Mouse (Mus musculus): ENCODE data around the gene Gipc2. TPM values are rescaled to one million over a fixed set of nuclear protein-coding genes. Genes with fewer than 3 reads are reported as not detected.

Gene Gipc2
- total RNA-seq, 2 experiments from 2014 or later: 1.0 to 1.9 TPM

GRCm38 (mm10) chr3:152190679-152191477, 24.8 kb upstream of the Gipc2 start:
- DNase-seq (ENCODE audit: extremely low spot score in 1 of 2, low spot score in 1 of 2): no peak

DNA sequence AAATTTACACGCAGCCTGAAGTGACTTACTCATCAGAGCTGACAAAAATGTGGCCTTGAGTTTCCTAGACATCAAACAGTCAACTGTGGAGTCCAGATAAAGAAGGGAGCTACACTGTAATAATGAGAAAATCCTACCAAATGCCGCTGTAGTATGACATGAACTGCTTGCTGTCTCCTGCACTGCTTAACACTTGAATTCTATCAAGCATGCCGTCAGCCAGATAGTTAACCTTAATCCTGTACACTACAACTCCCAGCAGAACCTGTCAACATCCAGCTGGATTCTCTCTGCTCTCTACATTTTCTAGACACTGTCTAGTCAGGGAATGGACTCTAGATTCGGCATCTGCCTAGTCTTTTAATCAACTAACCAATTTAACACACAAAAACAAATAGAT, 23.3 kb upstream of the Gipc2 start:
- DNase-seq (ENCODE audit: extremely low spot score in 1 of 2, low spot score in 1 of 2): no peak

DNA sequence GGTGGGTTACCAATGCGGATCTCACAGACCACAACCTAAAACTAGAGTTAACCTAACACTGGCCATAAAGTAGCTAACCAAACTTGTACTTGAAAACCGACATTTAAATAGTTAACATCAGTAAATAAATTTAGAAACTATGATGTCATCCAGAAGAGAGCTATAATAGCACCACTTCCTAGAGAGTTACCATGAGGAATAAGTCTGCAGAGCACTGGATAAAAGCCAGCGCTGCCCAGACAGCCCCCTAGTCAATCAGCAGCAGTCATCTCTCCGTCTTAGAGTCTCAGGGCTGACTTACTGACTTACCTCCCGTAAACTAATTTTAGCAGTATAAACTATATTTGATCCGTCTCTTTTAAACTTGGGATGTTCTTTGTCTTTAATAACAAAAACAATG, 20.1 kb upstream of the Gipc2 start:
- DNase-seq (ENCODE audit: extremely low spot score in 1 of 2, low spot score in 1 of 2): no peak

DNA sequence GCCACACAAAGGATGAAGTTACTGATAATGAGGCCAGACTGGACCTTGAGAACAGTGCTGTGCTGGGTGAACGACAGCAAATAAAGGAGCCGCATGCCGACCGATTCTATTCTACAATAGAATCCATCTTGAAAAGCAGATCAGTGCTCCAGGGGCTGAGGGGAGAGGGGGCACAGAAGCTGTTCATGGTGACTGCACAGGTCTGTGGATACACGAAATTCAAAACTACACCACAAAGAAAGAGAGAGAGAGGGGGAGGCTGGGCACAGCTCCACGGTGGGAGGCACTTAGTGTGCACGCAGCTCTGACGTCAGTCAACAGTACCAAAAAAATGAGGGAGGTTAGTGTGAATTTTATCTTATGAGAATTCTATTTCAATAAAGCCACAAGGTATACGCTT, 17.5 kb upstream of the Gipc2 start:
- DNase-seq (ENCODE audit: extremely low spot score in 1 of 2, low spot score in 1 of 2): no peak

DNA sequence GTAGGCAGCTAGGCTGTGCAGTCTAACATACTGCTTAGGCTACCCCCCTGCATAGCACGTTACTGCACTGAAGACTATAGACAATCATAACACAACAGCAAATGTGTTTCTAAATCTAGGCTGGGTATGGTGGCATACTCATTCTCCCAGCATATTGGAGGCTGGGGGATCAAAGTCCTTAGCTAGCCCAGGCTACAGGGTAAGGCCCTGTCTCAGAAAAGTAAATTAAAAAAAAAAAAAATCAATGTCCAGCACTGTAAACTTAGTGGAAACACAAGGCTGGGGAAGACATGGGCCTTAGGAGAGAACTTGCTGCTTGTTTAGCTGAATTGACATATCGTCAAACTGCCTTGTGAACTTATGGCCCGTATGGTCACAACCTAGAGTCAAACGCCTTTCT, 14.6 kb upstream of the Gipc2 start:
- DNase-seq (ENCODE audit: extremely low spot score in 1 of 2, low spot score in 1 of 2): no peak

DNA sequence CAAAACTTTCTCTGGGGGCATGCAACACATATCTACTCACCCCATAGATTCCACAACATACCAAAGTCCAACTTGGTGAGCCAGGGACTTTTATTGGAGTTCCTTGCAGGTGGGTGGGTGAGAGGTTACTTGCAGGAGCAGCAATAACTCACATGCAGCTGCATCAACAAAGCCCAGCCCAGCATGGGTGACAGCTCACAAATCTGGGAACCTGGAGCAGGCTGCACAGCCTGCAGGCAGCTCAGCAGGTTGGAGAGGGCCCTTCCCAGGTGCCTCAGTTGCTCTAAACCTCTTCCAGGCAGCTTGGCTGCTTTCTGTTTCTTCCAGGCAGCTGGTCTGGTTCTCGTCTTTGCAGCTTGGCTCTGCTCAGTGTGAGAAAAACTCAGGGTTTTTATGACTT, 13.3 kb upstream of the Gipc2 start:
- DNase-seq (ENCODE audit: extremely low spot score in 1 of 2, low spot score in 1 of 2): no peak

DNA sequence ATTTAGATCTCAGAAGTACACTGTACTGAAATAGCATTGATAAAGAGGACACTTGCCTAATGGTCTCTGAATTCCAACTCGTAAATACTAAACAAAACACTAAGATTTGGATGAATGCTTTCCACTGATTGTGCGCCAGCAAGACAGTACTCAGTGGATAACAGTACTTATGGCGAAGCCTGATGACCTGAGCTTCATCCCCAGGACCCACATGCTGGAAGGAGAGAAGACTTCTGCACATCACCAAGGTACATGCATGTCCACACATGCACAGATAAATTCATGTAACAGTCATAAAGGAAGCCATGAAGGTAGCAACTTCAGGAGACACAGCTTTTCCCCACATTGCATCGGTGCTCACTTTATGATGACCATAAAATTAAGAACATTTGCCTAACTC, 12.8 kb upstream of the Gipc2 start:
- no peak for DNase-seq (ENCODE audit: extremely low spot score in 1 of 2, low spot score in 1 of 2)

DNA sequence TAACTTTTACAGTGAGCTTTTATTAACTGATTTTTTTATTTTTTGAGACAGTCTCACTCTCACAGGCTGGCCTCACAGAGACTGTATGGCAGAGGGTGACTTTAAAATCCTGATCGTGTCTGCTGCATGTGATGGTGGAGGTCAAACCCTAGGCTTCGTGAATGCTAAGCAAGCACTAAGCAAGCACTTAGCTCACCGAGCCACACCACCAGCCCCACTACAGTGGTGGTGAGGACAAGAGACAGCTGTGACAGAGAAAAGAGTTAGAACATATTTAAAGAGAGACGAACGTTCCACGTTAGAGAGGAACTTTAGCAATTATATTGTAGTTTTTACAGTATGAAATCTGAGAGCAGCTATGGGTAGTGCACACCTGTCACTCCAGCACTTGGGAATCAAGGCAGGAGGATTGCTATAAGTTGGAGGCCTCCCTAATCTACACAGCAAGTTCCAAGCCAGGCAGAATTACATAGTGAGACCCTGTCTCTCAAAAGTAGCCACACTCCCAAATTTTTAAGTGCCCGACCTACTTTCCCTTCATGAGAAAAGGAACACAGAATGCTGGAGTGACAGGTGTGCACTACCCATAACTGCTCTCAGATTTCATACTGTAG, 6.4 kb upstream of the Gipc2 start:
- no peak for DNase-seq (ENCODE audit: extremely low spot score in 1 of 2, low spot score in 1 of 2)

- DNase-seq (ENCODE audit: extremely low spot score in 1 of 2, low spot score in 1 of 2): no peak
Measured at GRCm38 (mm10) chr3:152171862-152172261, 5.8 kb upstream of the Gipc2 start.

GRCm38 (mm10) chr3:152171236-152171635, 5.2 kb upstream of the Gipc2 start:
- no peak for DNase-seq (ENCODE audit: extremely low spot score in 1 of 2, low spot score in 1 of 2)

DNA sequence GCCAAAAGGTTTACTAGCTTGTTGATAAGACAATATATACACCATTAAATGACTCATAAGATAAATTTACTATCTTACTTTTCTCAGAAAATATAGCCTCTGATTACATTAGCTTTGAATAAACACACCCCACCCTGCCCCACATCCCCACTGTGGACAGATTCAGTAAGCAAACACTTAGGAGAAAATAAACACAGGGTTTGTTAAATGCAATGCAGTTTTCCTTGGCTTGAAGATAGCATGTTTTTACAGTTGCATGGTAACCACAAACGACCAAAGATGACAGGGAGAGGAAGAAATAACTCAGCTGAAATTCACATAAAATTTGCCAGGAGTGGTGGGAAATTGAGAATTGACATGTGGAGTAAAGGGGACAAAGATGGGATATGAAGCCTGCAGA, 4.4 kb upstream of the Gipc2 start:
- no peak for DNase-seq (ENCODE audit: extremely low spot score in 1 of 2, low spot score in 1 of 2)

GRCm38 (mm10) chr3:152168007-152168406, 2.0 kb upstream of the Gipc2 start:
- DNase-seq (ENCODE audit: extremely low spot score in 1 of 2, low spot score in 1 of 2): no peak

- no peak for DNase-seq (ENCODE audit: extremely low spot score in 1 of 2, low spot score in 1 of 2)
Measured at GRCm38 (mm10) chr3:152166699-152167451, 845 bp upstream of the Gipc2 start.

DNA sequence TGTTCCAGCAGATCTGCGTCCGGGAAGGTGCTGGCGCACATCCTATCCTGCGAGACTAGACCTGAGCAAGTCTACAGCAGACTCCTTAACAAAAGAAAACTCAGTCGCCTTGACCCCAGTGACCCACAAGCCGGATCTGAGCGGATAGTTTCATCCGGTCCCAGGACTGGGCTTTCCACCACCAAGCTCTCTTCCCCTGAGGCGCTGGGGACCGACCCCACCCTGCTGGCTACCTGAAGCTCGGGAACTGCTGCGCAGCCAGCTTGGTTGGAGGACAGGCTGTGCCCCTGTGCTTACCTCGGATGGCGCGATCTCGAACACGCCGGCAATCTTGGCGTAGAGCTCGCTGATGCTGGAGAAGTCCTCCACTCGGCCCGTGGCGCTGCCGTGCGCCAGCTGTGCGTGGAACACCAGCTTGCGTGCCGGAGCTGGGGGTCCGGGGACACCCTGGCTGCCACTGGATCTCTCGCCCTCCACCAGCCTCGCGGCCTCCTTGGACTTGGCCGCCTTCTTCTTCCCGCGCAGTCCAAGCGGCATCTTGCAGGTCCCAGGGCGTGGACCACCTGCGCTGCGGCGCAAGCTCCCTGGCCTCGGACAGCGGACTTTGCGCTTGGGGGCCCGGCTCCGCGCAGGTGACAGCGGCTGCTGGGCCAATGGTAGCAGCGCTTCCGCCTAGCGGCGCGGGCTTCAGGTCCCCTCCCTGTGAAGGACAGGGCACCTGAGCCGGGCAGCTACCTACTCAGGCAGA, 505 bp downstream of the Gipc2 start:
- DNase-seq (ENCODE audit: extremely low spot score in 1 of 2, low spot score in 1 of 2): no peak

DNA sequence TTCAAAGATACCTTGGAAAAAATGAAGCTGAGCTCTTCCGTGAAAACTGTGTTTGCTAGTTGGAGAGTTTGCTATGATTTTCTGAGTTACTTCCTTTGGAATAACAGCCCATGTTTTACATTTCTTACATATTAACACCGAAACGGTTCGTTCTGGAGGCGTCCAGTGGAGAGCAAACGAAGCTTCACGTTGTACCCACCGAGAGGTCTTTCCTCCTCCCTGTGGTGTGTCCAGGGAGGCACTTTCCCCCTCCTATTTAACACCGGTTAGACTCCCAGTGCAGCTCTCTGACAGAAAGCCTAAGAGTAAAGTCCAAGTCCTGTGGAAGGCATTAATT, 1.0 kb downstream of the Gipc2 start:
- DNase-seq (ENCODE audit: extremely low spot score in 1 of 2, low spot score in 1 of 2): no peak

- no peak for DNase-seq (ENCODE audit: extremely low spot score in 1 of 2, low spot score in 1 of 2)
Measured at GRCm38 (mm10) chr3:152163320-152163719, 2.7 kb downstream of the Gipc2 start.

DNA sequence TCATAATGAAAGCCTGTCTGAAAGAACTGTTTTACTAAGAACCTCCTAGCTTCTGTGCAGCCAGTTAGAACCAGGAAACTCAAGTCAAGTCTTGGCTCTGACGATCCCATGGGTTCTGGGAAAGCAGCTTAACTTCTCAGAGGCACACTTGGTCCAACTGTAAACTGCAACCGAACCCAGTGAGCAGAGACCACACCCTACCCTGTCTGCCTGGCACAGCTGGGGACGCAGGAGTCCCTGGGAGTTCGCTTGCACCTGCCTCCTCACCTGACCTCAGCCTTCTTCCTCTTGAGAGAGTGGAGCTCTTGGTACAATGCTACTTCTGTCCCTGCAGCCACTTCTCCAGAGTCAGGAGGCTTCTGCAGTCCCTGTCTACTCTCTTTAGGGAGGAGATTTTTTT, 5.4 kb downstream of the Gipc2 start:
- no peak for DNase-seq (ENCODE audit: extremely low spot score in 1 of 2, low spot score in 1 of 2)

GRCm38 (mm10) chr3:152159321-152159720, 6.7 kb downstream of the Gipc2 start:
- no peak for DNase-seq (ENCODE audit: extremely low spot score in 1 of 2, low spot score in 1 of 2)

DNA sequence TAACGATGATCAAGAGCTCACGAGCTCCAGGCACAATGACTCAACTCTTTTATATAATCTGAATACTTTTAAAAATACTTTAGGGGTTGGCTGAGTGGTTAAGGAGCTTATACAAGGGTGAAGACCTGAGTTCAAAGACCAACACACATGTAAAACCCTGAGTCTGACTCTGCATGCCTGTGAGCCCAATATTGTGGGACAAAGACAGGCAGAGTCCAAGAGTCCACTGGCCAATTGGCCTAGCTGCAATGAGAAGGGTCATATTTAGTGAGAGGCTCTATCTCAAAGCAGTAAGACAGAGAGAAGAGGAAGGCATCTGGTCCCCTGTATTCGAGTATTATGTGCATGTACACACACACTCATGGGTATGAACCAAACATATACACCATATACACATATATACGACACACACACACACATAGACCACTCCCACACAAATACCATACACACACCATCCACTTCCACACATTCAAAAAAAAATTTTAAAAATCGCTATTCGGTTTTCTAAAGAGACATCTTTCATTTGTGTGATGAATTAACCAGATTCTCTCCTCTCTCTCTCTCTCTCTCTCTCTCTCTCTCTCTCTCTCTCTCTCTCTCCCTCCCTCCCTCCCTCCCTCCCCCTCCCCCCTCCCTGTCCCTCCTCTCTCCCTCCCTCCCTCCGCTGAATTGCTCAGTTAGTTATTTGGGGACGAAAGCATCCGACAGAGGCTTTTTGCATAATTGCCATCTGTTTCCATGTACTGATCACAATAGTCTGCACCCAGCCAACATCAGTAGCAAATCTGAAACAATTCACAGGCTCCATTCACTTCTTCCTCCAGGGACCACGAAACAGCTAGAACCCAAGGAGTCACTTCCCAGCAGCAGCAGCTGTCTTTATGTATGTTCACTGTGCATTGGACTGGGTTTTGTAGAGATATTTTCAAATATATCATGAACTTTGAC, 7.4 kb downstream of the Gipc2 start:
- no peak for DNase-seq (ENCODE audit: extremely low spot score in 1 of 2, low spot score in 1 of 2)
